Mouse (Mus musculus): ENCODE results near the gene Twsg1. TPM values are rescaled to one million over a fixed set of nuclear protein-coding genes. Genes with fewer than 3 reads are reported as not detected.
A peak's percentile ranks its signal among the peaks of the same experiment; 100 is the strongest.

The Twsg1 gene
- total and polyA plus RNA-seq, 3 experiments, result 17.0 to 17.7 TPM; not detected in 1

GRCm38 (mm10) chr17:65872652-65873051, 78.4 kb downstream of the Twsg1 start:
- Histone ChIP-seq H3K36me3 (ENCODE audit: control insufficient read depth in 1 of 2, insufficient read depth in 2 of 2, low read length in 2 of 2) (peaks cover 0 to 2% of the 10 kb centered on the region in 2 experiments; a peak in 2 of 4 replicates), H3K4me1 (ENCODE audit: control insufficient read depth in 1 of 2, insufficient read depth in 2 of 2, low read length in 2 of 2) (peaks cover 0 to 5% of the 10 kb centered on the region in 2 experiments; a peak in 2 of 4 replicates), H3K27ac (ENCODE audit: control insufficient read depth, low read depth, low read length) (no peak overlapping the region), H3K9me3 (replicated peaks; ENCODE audit: insufficient read depth, low read length) (no peaks in the 10 kb centered on the region), H3K9ac (ENCODE audit: control insufficient read depth, low read depth, low read length, poor library complexity, severe bottlenecking) (no peak overlapping the region), H3K79me2 (ENCODE audit: control insufficient read depth, insufficient read depth, low read length, poor library complexity) (peaks cover 15% of the 10 kb centered on the region), H3K4me3 (ENCODE audit: control insufficient read depth in 1 of 2, insufficient read depth in 1 of 2, low read depth in 2 of 2, low read length in 2 of 2) (no peak overlapping the region), H3K27me3 (ENCODE audit: control insufficient read depth in 1 of 2, insufficient read depth in 2 of 2, low read length in 2 of 2) (no peaks in the 10 kb centered on the region)
- TF ChIP-seq CHD2 (IDR thresholded peaks at IDR 0.05; ENCODE audit: low read length), result no peak
- peak; percentile 58 to 65 (median 60) for TF ChIP-seq CTCF (IDR thresholded peaks at IDR 0.05 in 2 of 3, conservative IDR thresholded peaks at IDR 0.05 in 1 of 3; ENCODE audit: control insufficient read depth in 1 of 3, insufficient read depth in 1 of 3, low read depth in 2 of 3, low read length in 3 of 3, poor library complexity in 1 of 3, severe bottlenecking in 1 of 3)
- DNase-seq (ENCODE audit: low read depth, low spot score), result peak; percentile 54

DNA sequence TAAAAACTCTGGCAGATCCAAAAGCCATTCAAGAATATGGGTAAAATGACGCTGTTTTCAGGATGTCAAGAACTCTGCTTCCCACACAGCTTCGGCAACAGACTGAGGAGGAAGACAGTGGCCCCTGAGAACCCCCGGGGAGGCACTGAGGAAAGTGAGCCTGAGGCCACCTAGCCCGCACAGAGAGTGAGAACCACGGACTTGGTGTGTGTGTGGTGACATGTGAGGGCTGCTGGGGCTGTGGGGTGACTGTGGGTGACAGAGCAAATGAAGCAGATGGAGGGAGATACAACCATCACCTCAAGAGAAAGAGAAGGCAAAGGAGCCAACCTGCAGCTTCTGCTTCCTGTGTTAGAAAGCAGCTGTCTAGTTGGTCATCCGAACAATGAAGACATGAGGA, 79.0 kb downstream of the Twsg1 start:
- H3K27me3 ChIP-seq (ENCODE audit: control insufficient read depth in 1 of 2, insufficient read depth in 2 of 2, low read length in 2 of 2), result no peaks in the 10 kb centered on the region
- DNase-seq (ENCODE audit: low read depth, low spot score), result no peak
- peaks cover 0 to 5% of the 10 kb centered on the region in 2 experiments; a peak in 2 of 4 replicates for H3K4me1 ChIP-seq (ENCODE audit: control insufficient read depth in 1 of 2, insufficient read depth in 2 of 2, low read length in 2 of 2)
- peaks cover 0 to 2% of the 10 kb centered on the region in 2 experiments; a peak in 2 of 4 replicates for H3K36me3 ChIP-seq (ENCODE audit: control insufficient read depth in 1 of 2, insufficient read depth in 2 of 2, low read length in 2 of 2)
- no peak overlapping the region for H3K4me3 ChIP-seq (ENCODE audit: control insufficient read depth in 1 of 2, insufficient read depth in 1 of 2, low read depth in 2 of 2, low read length in 2 of 2)
- no peak overlapping the region for H3K27ac ChIP-seq (ENCODE audit: control insufficient read depth, low read depth, low read length)
- no peak overlapping the region for H3K9ac ChIP-seq (ENCODE audit: control insufficient read depth, low read depth, low read length, poor library complexity, severe bottlenecking)
- H3K79me2 ChIP-seq (ENCODE audit: control insufficient read depth, insufficient read depth, low read length, poor library complexity), result peaks cover 13% of the 10 kb centered on the region
- H3K9me3 ChIP-seq (replicated peaks; ENCODE audit: insufficient read depth, low read length), result no peaks in the 10 kb centered on the region
- TF ChIP-seq POLR2AphosphoS5 (IDR thresholded peaks at IDR 0.05; ENCODE audit: borderline replicate concordance, low read depth, low read length) (no peak), KAT2A (conservative IDR thresholded peaks at IDR 0.05; ENCODE audit: low read depth, low read length) (no peak), GATA1 (IDR thresholded peaks at IDR 0.05; ENCODE audit: low read depth, low read length) (no peak), CTCF (IDR thresholded peaks at IDR 0.05 in 2 of 3, conservative IDR thresholded peaks at IDR 0.05 in 1 of 3; ENCODE audit: control insufficient read depth in 1 of 3, insufficient read depth in 1 of 3, low read depth in 2 of 3, low read length in 3 of 3, poor library complexity in 1 of 3, severe bottlenecking in 1 of 3) (no peak), ZKSCAN1 (IDR thresholded peaks at IDR 0.05; ENCODE audit: low read depth, low read length) (no peak), E2F4 (IDR thresholded peaks at IDR 0.05; ENCODE audit: borderline replicate concordance, low read depth, low read length) (no peak), MYB (IDR thresholded peaks at IDR 0.05; ENCODE audit: low read depth, low read length) (no peak), TCF12 (IDR thresholded peaks at IDR 0.05; ENCODE audit: low read depth, low read length) (no peak), MEF2A (IDR thresholded peaks at IDR 0.05; ENCODE audit: extremely low read depth, insufficient replicate concordance, low read depth, low read length, poor library complexity, severe bottlenecking) (no peak), TAL1 (IDR thresholded peaks at IDR 0.05; ENCODE audit: low read length) (no peak), NELFE (IDR thresholded peaks at IDR 0.05; ENCODE audit: low read depth, low read length) (no peak), ETS1 (IDR thresholded peaks at IDR 0.05; ENCODE audit: low read depth, low read length) (no peak), JUND (IDR thresholded peaks at IDR 0.05; ENCODE audit: low read depth, low read length) (no peak), BHLHE40 (IDR thresholded peaks at IDR 0.05; ENCODE audit: borderline replicate concordance, low read depth, low read length) (no peak), MAFK (IDR thresholded peaks at IDR 0.05; ENCODE audit: borderline replicate concordance, low read depth, low read length) (no peak), ZNF384 (IDR thresholded peaks at IDR 0.05; ENCODE audit: low read depth, low read length) (no peak), SIN3A (IDR thresholded peaks at IDR 0.05; ENCODE audit: low read length) (no peak)

Other genes with a start within 250 kb of the Twsg1 start
- gene Rab31, start 178.5 kb downstream of the Twsg1 start, total RNA-seq (2012; rRNA removed), result 17.9 and 25.7 TPM in 2 replicates
- gene Rab31, start 178.5 kb downstream of the Twsg1 start, polyA plus RNA-seq (2012; ENCODE audit: insufficient read depth in 1 of 2, insufficient read length in 2 of 2, low read depth in 1 of 2, low replicate concordance in 2 of 2, missing spikeins in 1 of 2), result 10 to 100 TPM in 1 of 2 experiments, not detected in 1; 23.6 TPM
- gene Ppp4r1, start 168.7 kb downstream of the Twsg1 start, total RNA-seq (2012; rRNA removed), result 21.8 and 27.4 TPM in 2 replicates
- gene Ppp4r1, start 168.7 kb downstream of the Twsg1 start, polyA plus RNA-seq (2012; ENCODE audit: insufficient read depth in 1 of 2, insufficient read length in 2 of 2, low read depth in 1 of 2, low replicate concordance in 2 of 2, missing spikeins in 1 of 2), result 100 to 1,000 TPM in 1 of 2 experiments, 10 to 100 TPM in 1; 34.3 to 313 TPM
- 53.2 and 57.7 TPM in 2 replicates for gene Ralbp1, start 65.4 kb downstream of the Twsg1 start, total RNA-seq (2012; rRNA removed)
- 10 to 100 TPM in 1 of 2 experiments, not detected in 1; 69.6 TPM for gene Ralbp1, start 65.4 kb downstream of the Twsg1 start, polyA plus RNA-seq (2012; ENCODE audit: insufficient read depth in 1 of 2, insufficient read length in 2 of 2, low read depth in 1 of 2, low replicate concordance in 2 of 2, missing spikeins in 1 of 2)
- 9.6 and 10.0 TPM in 2 replicates for gene Ankrd12, start 125.9 kb upstream of the Twsg1 start, total RNA-seq (2012; rRNA removed)
- 10 to 100 TPM in 1 of 2 experiments, not detected in 1; 13.3 TPM for gene Ankrd12, start 125.9 kb upstream of the Twsg1 start, polyA plus RNA-seq (2012; ENCODE audit: insufficient read depth in 1 of 2, insufficient read length in 2 of 2, low read depth in 1 of 2, low replicate concordance in 2 of 2, missing spikeins in 1 of 2)
- gene Ndufv2, start 150.3 kb upstream of the Twsg1 start, total RNA-seq (2012; rRNA removed), result 150 and 169 TPM in 2 replicates
- 100 to 1,000 TPM in 1 of 2 experiments, not detected in 1; 178 TPM for gene Ndufv2, start 150.3 kb upstream of the Twsg1 start, polyA plus RNA-seq (2012; ENCODE audit: insufficient read depth in 1 of 2, insufficient read length in 2 of 2, low read depth in 1 of 2, low replicate concordance in 2 of 2, missing spikeins in 1 of 2)
- gene Washc1, start 160.3 kb upstream of the Twsg1 start, total RNA-seq (2012; rRNA removed), result 37.0 and 37.8 TPM in 2 replicates
- gene Washc1, start 160.3 kb upstream of the Twsg1 start, polyA plus RNA-seq (2012; ENCODE audit: insufficient read depth in 1 of 2, insufficient read length in 2 of 2, low read depth in 1 of 2, low replicate concordance in 2 of 2, missing spikeins in 1 of 2), result 10 to 100 TPM in 1 of 2 experiments, not detected in 1; 58.6 TPM
- 26.9 and 27.2 TPM in 2 replicates for gene Ddx11, start 172.3 kb upstream of the Twsg1 start, total RNA-seq (2012; rRNA removed)
- 10 to 100 TPM in 1 of 2 experiments, not detected in 1; 32.7 TPM for gene Ddx11, start 172.3 kb upstream of the Twsg1 start, polyA plus RNA-seq (2012; ENCODE audit: insufficient read depth in 1 of 2, insufficient read length in 2 of 2, low read depth in 1 of 2, low replicate concordance in 2 of 2, missing spikeins in 1 of 2)